Mouse (Mus musculus): ENCODE measurements around the gene Mrgpre. TPM values are rescaled to one million over a fixed set of nuclear protein-coding genes. Genes with fewer than 3 reads are reported as not detected.

Mrgpre gene
- polyA plus RNA-seq, 1 experiment from 2014 or later = 0.55 TPM

GRCm38 (mm10) chr7:143829504-143830331 lies 45.4 kb upstream of the Mrgpre start:
- no peaks in the 10 kb centered on the region for H3K27me3 ChIP-seq (ENCODE audit: control insufficient read depth, insufficient read depth, low read length)
- peak; percentile 97 for TF ChIP-seq CTCF (IDR thresholded peaks at IDR 0.05; ENCODE audit: low read depth)
- no peak for TF ChIP-seq EP300 (optimal IDR thresholded peaks at IDR 0.05)
- H3K4me2 ChIP-seq (replicated peaks; ENCODE audit: low read depth) = peak overlapping the region; percentile 76
- no peaks in the 10 kb centered on the region for H3K9me3 ChIP-seq (ENCODE audit: control insufficient read depth, low read length)
- no peaks in the 10 kb centered on the region for H3K36me3 ChIP-seq (ENCODE audit: control insufficient read depth, insufficient read depth, low read length)
- ATAC-seq (ENCODE audit: low FRiP score, low TSS enrichment) (peak; percentile 98), DNase-seq (ENCODE audit: low spot score) (peak; percentile 97)
- peak overlapping the region; percentile 89 for H3K27ac ChIP-seq (replicated peaks)
- peak overlapping the region; percentile 62 for H3K9ac ChIP-seq (ENCODE audit: low read length)
- under 1% methylated on average over 37 of the region's 37 CpGs for WGBS
- peaks cover 3% of the 10 kb centered on the region for H3K4me1 ChIP-seq (replicated peaks; ENCODE audit: control insufficient read depth, insufficient read depth)
- peak overlapping the region; percentile 63 for H3K4me3 ChIP-seq (ENCODE audit: low read depth, low read length)

DNA sequence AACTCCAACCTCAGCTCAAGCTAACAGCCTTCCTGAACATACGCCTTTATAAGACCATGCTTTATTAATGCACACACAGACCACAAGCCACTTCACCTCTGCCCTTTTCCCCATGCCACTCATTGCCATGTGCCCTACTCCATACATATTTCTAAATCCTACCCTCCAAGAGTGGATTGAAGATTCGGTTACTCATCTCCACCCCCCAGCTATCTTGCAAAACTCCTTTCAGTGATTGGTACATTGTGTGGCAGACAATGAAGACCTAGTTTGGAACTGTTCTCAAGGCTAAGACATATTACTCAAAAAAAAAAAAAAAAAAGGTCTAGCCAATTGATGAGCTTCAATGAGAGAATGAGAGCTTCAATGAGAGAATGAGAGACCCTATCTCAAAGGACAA lies 42.7 kb upstream of the Mrgpre start:
- H3K27ac ChIP-seq (replicated peaks) = no peak overlapping the region
- 85% methylated on average over 2 of the region's 2 CpGs for WGBS
- no peak overlapping the region for H3K4me2 ChIP-seq (replicated peaks; ENCODE audit: low read depth)
- no peaks in the 10 kb centered on the region for H3K36me3 ChIP-seq (ENCODE audit: control insufficient read depth, insufficient read depth, low read length)
- no peak overlapping the region for H3K9ac ChIP-seq (ENCODE audit: low read length)
- DNase-seq (ENCODE audit: low spot score) (no peak), ATAC-seq (ENCODE audit: low FRiP score, low TSS enrichment) (no peak)
- peaks cover 3% of the 10 kb centered on the region; the same call in 1 of the 2 replicates for H3K4me1 ChIP-seq (replicated peaks; ENCODE audit: control insufficient read depth, insufficient read depth)
- H3K9me3 ChIP-seq (ENCODE audit: control insufficient read depth, low read length) = no peaks in the 10 kb centered on the region
- H3K4me3 ChIP-seq (ENCODE audit: low read depth, low read length) = no peak overlapping the region
- H3K27me3 ChIP-seq (ENCODE audit: control insufficient read depth, insufficient read depth, low read length) = no peaks in the 10 kb centered on the region
- TF ChIP-seq CTCF (IDR thresholded peaks at IDR 0.05; ENCODE audit: low read depth) (no peak), EP300 (optimal IDR thresholded peaks at IDR 0.05) (no peak)

GRCm38 (mm10) chr7:143823266-143823605 lies 38.9 kb upstream of the Mrgpre start:
- Histone ChIP-seq H3K36me3 (ENCODE audit: control insufficient read depth, insufficient read depth, low read length) (no peaks in the 10 kb centered on the region), H3K9me3 (ENCODE audit: control insufficient read depth, low read length) (no peaks in the 10 kb centered on the region), H3K27ac (replicated peaks) (peak overlapping the region; percentile 74), H3K27me3 (ENCODE audit: control insufficient read depth, insufficient read depth, low read length) (no peaks in the 10 kb centered on the region), H3K4me2 (replicated peaks; ENCODE audit: low read depth) (peak overlapping the region; percentile 52), H3K9ac (ENCODE audit: low read length) (peak overlapping the region; percentile 36; the same call in 1 of the 2 replicates), H3K4me1 (replicated peaks; ENCODE audit: control insufficient read depth, insufficient read depth) (peaks cover 6% of the 10 kb centered on the region; the same call in 1 of the 2 replicates), H3K4me3 (ENCODE audit: low read depth, low read length) (peak overlapping the region; percentile 60; the same call in 1 of the 2 replicates)
- 69% methylated on average over 4 of the region's 4 CpGs for WGBS
- no peak for ATAC-seq (ENCODE audit: low FRiP score, low TSS enrichment)
- TF ChIP-seq EP300 (optimal IDR thresholded peaks at IDR 0.05) (no peak), CTCF (IDR thresholded peaks at IDR 0.05; ENCODE audit: low read depth) (no peak)
- DNase-seq (ENCODE audit: low spot score) = no peak

- TF ChIP-seq EP300 (optimal IDR thresholded peaks at IDR 0.05) (no peak), CTCF (IDR thresholded peaks at IDR 0.05; ENCODE audit: low read depth) (no peak)
- peak within 1 kb of the TSS; percentile 68 for H3K9ac ChIP-seq (ENCODE audit: low read length)
- peak; percentile 100 for DNase-seq (ENCODE audit: low spot score)
- peak within 1 kb of the TSS; percentile 68 for H3K4me2 ChIP-seq (replicated peaks; ENCODE audit: low read depth)
- H3K4me3 ChIP-seq (ENCODE audit: low read depth, low read length) = peak within 1 kb of the TSS; percentile 60
- peak within 1 kb of the TSS; percentile 79 for H3K27ac ChIP-seq (replicated peaks)
- no peaks in the 10 kb centered on the region for H3K9me3 ChIP-seq (ENCODE audit: control insufficient read depth, low read length)
- ATAC-seq (ENCODE audit: low FRiP score, low TSS enrichment) = peak; percentile 98
- H3K27me3 ChIP-seq (ENCODE audit: control insufficient read depth, insufficient read depth, low read length) = no peaks in the 10 kb centered on the region
- under 1% methylated on average over 40 of the region's 40 CpGs for WGBS
- H3K36me3 ChIP-seq (ENCODE audit: control insufficient read depth, insufficient read depth, low read length) = no peaks in the 10 kb centered on the region
- peaks cover 6% of the 10 kb centered on the region; the same call in 1 of the 2 replicates for H3K4me1 ChIP-seq (replicated peaks; ENCODE audit: control insufficient read depth, insufficient read depth)
Observed at GRCm38 (mm10) chr7:143822375-143823265, 38.3 kb upstream of the Mrgpre start, which contains the start of the genes Nadsyn1 and Dhcr7. Nadsyn1 (minus strand) TSS chr7:143822849. Dhcr7 (plus strand) TSS chr7:143823145.

GRCm38 (mm10) chr7:143821241-143821640 lies 36.9 kb upstream of the Mrgpre start:
- Histone ChIP-seq H3K4me3 (ENCODE audit: low read depth, low read length) (no peak overlapping the region), H3K9ac (ENCODE audit: low read length) (no peak overlapping the region), H3K27me3 (ENCODE audit: control insufficient read depth, insufficient read depth, low read length) (no peaks in the 10 kb centered on the region), H3K4me1 (replicated peaks; ENCODE audit: control insufficient read depth, insufficient read depth) (peaks cover 6% of the 10 kb centered on the region; the same call in 1 of the 2 replicates), H3K9me3 (ENCODE audit: control insufficient read depth, low read length) (no peaks in the 10 kb centered on the region), H3K4me2 (replicated peaks; ENCODE audit: low read depth) (no peak overlapping the region), H3K27ac (replicated peaks) (no peak overlapping the region), H3K36me3 (ENCODE audit: control insufficient read depth, insufficient read depth, low read length) (no peaks in the 10 kb centered on the region)
- DNase-seq (ENCODE audit: low spot score) (no peak), ATAC-seq (ENCODE audit: low FRiP score, low TSS enrichment) (no peak)
- 68% methylated on average over 2 of the region's 2 CpGs for WGBS
- no peak for TF ChIP-seq CTCF (IDR thresholded peaks at IDR 0.05; ENCODE audit: low read depth)
- TF ChIP-seq EP300 (optimal IDR thresholded peaks at IDR 0.05) = no peak
